Mouse (Mus musculus) CD8-positive naive resting alpha-beta T cell, adult 2 months (primary cell): Measurements from ENCODE around the gene Fbxl12.

Experiments
- DNase-seq, 2 experiments: peaks; one replicate each; pipeline ENCODE4 v3.0.0; 2022; ENCODE audit warnings: low read depth in 2 of 2, low spot score in 2 of 2

The Fbxl12 gene

GRCm38 (mm10) chr9:20571060-20571459 lies 73.5 kb downstream of the Fbxl12 start:
- no peak for DNase-seq
